In the genomic region with DNA sequence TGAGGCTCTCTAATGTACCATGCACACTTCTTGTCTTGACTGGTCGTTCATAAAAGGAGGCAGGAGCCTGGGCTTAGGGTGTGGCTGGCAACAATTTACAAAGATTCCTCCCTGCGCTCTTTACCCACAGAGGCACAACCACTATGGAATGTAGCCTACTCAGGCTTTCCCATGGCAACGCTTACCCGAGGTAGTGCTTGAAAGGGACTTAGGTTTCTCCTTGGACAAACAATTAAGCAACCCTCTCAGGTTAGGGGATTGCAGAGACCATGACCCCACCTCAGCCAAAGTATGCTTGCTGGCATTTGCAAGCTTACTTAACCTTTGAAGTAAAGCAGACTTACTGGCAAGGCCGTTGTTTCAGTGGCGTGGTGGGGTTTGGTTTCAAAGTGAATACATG, we compare ENCODE assay signal across 11 mouse cellular contexts.
DNase-seq lines count a peak whose midpoint lies in the region; ATAC-seq and TF ChIP-seq lines count a peak whose summit lies in the region.
"Had no signal": no experiment of that assay in that cellular context is flagged by ENCODE, and none has a peak within 500 bp of the region (broad histone marks: within the 10 kb centered on the region; RNA-seq: fewer than 3 reads in every experiment).

No protein-coding gene starts in this region.

- no peak overlapping the region for H3K4me2 ChIP-seq in stomach, embryonic 14.5 days (replicated peaks; ENCODE audit: low read depth, low read length)
- no peak overlapping the region for H3K4me2 ChIP-seq in stomach, postnatal 0 days (replicated peaks; ENCODE audit: low read depth)
- H3K4me2 ChIP-seq in forebrain, embryonic 14.5 days (ENCODE audit: low read length) = no peak overlapping the region
- no peak overlapping the region for H3K4me2 ChIP-seq in lung, embryonic 16.5 days (ENCODE audit: low read depth, low read length)
- H3K4me2 ChIP-seq: heart, embryonic 15.5 days; liver, embryonic 15.5 days had no signal

- H3K4me3 ChIP-seq in stomach, embryonic 14.5 days (ENCODE audit: low read depth, low read length) = no peak overlapping the region
- no peak overlapping the region for H3K4me3 ChIP-seq in stomach, postnatal 0 days (ENCODE audit: low read depth, low read length)
- H3K4me3 ChIP-seq in forebrain, embryonic 14.5 days (ENCODE audit: low read depth, low read length) = no peak overlapping the region
- H3K4me3 ChIP-seq in lung, embryonic 16.5 days (ENCODE audit: low read length) = no peak overlapping the region
- H3K4me3 ChIP-seq: heart, embryonic 15.5 days; liver, embryonic 15.5 days had no signal

- TF ChIP-seq CTCF in stomach, postnatal 0 days (IDR thresholded peaks at IDR 0.05; ENCODE audit: low read depth) = no peak

- 0 out of 2 replicates have a peak, but pooled peaks have one; percentile 28 for ATAC-seq in stomach, embryonic 14.5 days (ENCODE audit: insufficient number of reproducible peaks, insufficient read depth, low FRiP score, low read depth)
- ATAC-seq in stomach, postnatal 0 days (ENCODE audit: low FRiP score, low TSS enrichment) = no peak
- ATAC-seq in forebrain, embryonic 14.5 days = no peak
- peak; percentile 91 for ATAC-seq in lung, embryonic 16.5 days (ENCODE audit: low read depth)

- no peak overlapping the region for H3K27ac ChIP-seq in stomach, embryonic 14.5 days (ENCODE audit: low read length)
- no peak overlapping the region for H3K27ac ChIP-seq in stomach, postnatal 0 days (replicated peaks)
- H3K27ac ChIP-seq in forebrain, embryonic 14.5 days (ENCODE audit: low read depth, low read length) = peak overlapping the region; percentile 35
- H3K27ac ChIP-seq in lung, embryonic 16.5 days (ENCODE audit: low read length) = peak overlapping the region; percentile 69
- H3K27ac ChIP-seq: heart, embryonic 15.5 days; liver, embryonic 15.5 days had no signal

- no peak for TF ChIP-seq EP300 in stomach, postnatal 0 days (optimal IDR thresholded peaks at IDR 0.05)

- WGBS in stomach, embryonic 14.5 days = 44% methylated on average over 6 of the region's 6 CpGs
- 32% methylated on average over 6 of the region's 6 CpGs for WGBS in stomach, postnatal 0 days
- WGBS in forebrain, embryonic 14.5 days = 46% methylated on average over 6 of the region's 6 CpGs
- 39% methylated on average over 6 of the region's 6 CpGs for WGBS in lung, embryonic 16.5 days

- no peaks in the 10 kb centered on the region; the same call in 1 of the 2 replicates for H3K4me1 ChIP-seq in stomach, embryonic 14.5 days (ENCODE audit: control insufficient read depth, insufficient read depth, low read length)
- H3K4me1 ChIP-seq in stomach, postnatal 0 days (replicated peaks; ENCODE audit: control insufficient read depth, insufficient read depth) = no peaks in the 10 kb centered on the region
- peaks cover 18% of the 10 kb centered on the region for H3K4me1 ChIP-seq in forebrain, embryonic 14.5 days (ENCODE audit: control insufficient read depth, insufficient read depth, low read length)
- peaks cover 12% of the 10 kb centered on the region; the same call in 1 of the 2 replicates for H3K4me1 ChIP-seq in lung, embryonic 16.5 days (replicated peaks; ENCODE audit: control insufficient read depth, insufficient read depth, low read length)
- H3K4me1 ChIP-seq: liver, embryonic 15.5 days had no signal

- H3K36me3 ChIP-seq in stomach, embryonic 14.5 days (ENCODE audit: control insufficient read depth, insufficient read depth, low read length) = no peaks in the 10 kb centered on the region
- H3K36me3 ChIP-seq in stomach, postnatal 0 days (ENCODE audit: control insufficient read depth, insufficient read depth, low read length) = no peaks in the 10 kb centered on the region
- no peaks in the 10 kb centered on the region for H3K36me3 ChIP-seq in forebrain, embryonic 14.5 days (ENCODE audit: control insufficient read depth, insufficient read depth, low read length)
- no peaks in the 10 kb centered on the region for H3K36me3 ChIP-seq in lung, embryonic 16.5 days (ENCODE audit: control insufficient read depth, insufficient read depth, low read length)
- H3K36me3 ChIP-seq: heart, embryonic 15.5 days; liver, embryonic 15.5 days had no signal

- DNase-seq in stomach, postnatal 0 days (ENCODE audit: low spot score) = no peak
- DNase-seq in forebrain, embryonic 14.5 days (ENCODE audit: low spot score) = no peak
- no peak for DNase-seq in frontal cortex, adult 2 months (ENCODE audit: extremely low spot score in 1 of 2, low spot score in 1 of 2)
- no peak for DNase-seq in ovary, postnatal 14 days (ENCODE audit: low spot score)
- no peak for DNase-seq in adrenal gland, postnatal 14 days
- DNase-seq: cerebellum, adult 9-11 months; kidney, adult 8-10 months had no signal

- no peaks in the 10 kb centered on the region for H3K27me3 ChIP-seq in stomach, embryonic 14.5 days (ENCODE audit: control insufficient read depth, insufficient read depth, low read length)
- H3K27me3 ChIP-seq in stomach, postnatal 0 days (ENCODE audit: control insufficient read depth, insufficient read depth, low read length) = no peaks in the 10 kb centered on the region
- peaks cover 3% of the 10 kb centered on the region; the same call in 1 of the 2 replicates for H3K27me3 ChIP-seq in forebrain, embryonic 14.5 days (replicated peaks; ENCODE audit: control insufficient read depth, insufficient read depth, low read length)
- H3K27me3 ChIP-seq in lung, embryonic 16.5 days (ENCODE audit: control insufficient read depth, insufficient read depth, low read depth, low read length) = no peaks in the 10 kb centered on the region; the same call in 1 of the 2 replicates
- H3K27me3 ChIP-seq: heart, embryonic 15.5 days had no signal

- no peaks in the 10 kb centered on the region for H3K9me3 ChIP-seq in stomach, embryonic 14.5 days (ENCODE audit: control insufficient read depth, low read depth, low read length)
- no peaks in the 10 kb centered on the region for H3K9me3 ChIP-seq in stomach, postnatal 0 days (ENCODE audit: control insufficient read depth, low read length)
- H3K9me3 ChIP-seq in forebrain, embryonic 14.5 days (replicated peaks; ENCODE audit: control insufficient read depth, low read length) = no peaks in the 10 kb centered on the region
- no peaks in the 10 kb centered on the region for H3K9me3 ChIP-seq in lung, embryonic 16.5 days (ENCODE audit: control insufficient read depth, low read length)
- H3K9me3 ChIP-seq: heart, embryonic 15.5 days; liver, embryonic 15.5 days had no signal

- no peak overlapping the region for H3K9ac ChIP-seq in stomach, embryonic 14.5 days (replicated peaks; ENCODE audit: low read depth, low read length)
- no peak overlapping the region for H3K9ac ChIP-seq in stomach, postnatal 0 days (ENCODE audit: low read length)
- no peak overlapping the region for H3K9ac ChIP-seq in forebrain, embryonic 14.5 days (ENCODE audit: low read length)
- H3K9ac ChIP-seq in lung, embryonic 16.5 days (ENCODE audit: low read length) = no peak overlapping the region
- H3K9ac ChIP-seq: heart, embryonic 15.5 days; liver, embryonic 15.5 days had no signal

Comparison
In these comparisons a context has a peak if more than half of its experiments do, and no peak if none do; other contexts are left out.
1. ATAC-seq: peak in stomach, embryonic 14.5 days (single experiment) and lung, embryonic 16.5 days (single experiment); none in stomach, postnatal 0 days (single experiment) and forebrain, embryonic 14.5 days (single experiment).
2. H3K27ac ChIP-seq: peak in forebrain, embryonic 14.5 days (single experiment) and lung, embryonic 16.5 days (single experiment); none in stomach, embryonic 14.5 days (single experiment) and stomach, postnatal 0 days (single experiment).